Mouse (Mus musculus) liver, embryonic 14.5 days (tissue): ENCODE results near the gene Aldh1a1.

ENCODE experiments used
- CTCF ChIP-seq: IDR thresholded peaks from 2 replicates; pipeline ENCODE4 v1.5.1; 2016; ENCODE audit warnings: antibody characterized with exemption, low read depth, control low read depth
- EP300 ChIP-seq: IDR thresholded peaks from 2 replicates; pipeline ENCODE4 v1.6.1; 2016; ENCODE audit warnings: antibody characterized with exemption, low read depth

DNA sequence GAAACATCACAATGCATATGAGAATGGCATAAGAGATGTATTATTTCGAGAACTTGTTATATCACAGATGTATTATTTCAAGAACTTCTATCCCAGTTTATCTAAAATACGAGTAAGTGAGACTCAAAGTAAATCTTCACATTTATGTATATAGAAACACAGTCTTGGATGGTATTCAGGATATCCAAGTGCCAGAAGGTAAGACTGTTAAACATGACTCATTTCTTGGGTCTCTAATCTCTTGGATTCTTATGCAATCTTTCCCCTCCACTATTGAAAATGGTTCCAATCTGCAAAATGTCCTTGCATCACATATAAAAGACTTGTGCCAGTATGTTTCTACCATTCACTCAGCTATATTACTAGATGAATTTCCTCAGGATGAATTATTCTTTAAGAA lies 67.4 kb downstream of the Aldh1a1 start:
- TF ChIP-seq EP300 (no peak), CTCF (no peak)
